Mouse (Mus musculus) bone marrow, adult 2 months (tissue): ENCODE data around the gene Arl6ip5.

Experiments used
- CTCF ChIP-seq: fragments of 200-500 bp; IDR thresholded peaks from 2 replicates; pipeline ENCODE4 v1.5.1; 2011; ENCODE audit warnings: low read length, control low read depth; ENCODE audit not compliant: control insufficient read depth, insufficient read depth
- POLR2A ChIP-seq: fragments of 200-500 bp; IDR thresholded peaks from 2 replicates; pipeline ENCODE4 v1.6.1; 2011; ENCODE audit warnings: low read depth, mild to moderate bottlenecking, control low read depth, low read length, borderline replicate concordance; ENCODE audit not compliant: control insufficient read depth

DNA sequence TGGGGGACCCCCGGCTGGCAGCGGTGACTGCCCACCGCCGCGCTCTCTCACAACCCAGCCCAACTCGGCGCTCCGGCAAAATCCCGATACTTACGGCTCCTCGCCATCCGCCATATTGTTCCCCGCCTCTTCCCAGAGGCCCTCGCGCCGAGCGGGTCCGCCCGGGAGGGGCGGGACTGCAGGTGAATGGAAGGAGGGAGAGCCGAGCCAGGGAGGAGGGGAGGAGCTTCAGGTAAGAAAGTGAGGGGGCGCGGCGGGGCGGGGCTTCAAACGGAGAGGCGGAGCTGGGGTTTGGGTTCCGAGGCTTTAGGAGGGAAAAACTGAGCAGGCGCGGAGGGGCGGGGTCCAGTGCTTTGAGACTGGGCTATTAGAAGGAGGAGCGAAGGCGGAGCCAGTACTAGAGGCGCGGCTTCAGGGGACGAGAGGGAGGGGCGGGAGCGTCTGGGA lies 5.0 kb upstream of the Arl6ip5 start, which contains the start of gene Uba3:
- TF ChIP-seq CTCF (no peak), POLR2A (peak; percentile 84; the same call in 1 of the 2 replicates)
